Mouse (Mus musculus) urinary bladder, postnatal 14 days (tissue): ENCODE measurements at regions not wholly inside any gene's neighbourhood (a gene's known extent, or its start where the extent isn't known, plus 50 kb on each side); places are given as distances from the start of the nearest gene placed in this dataset.

Experiments
- DNase-seq: peaks from one replicate; pipeline ENCODE4 v3.0.0; 2021; ENCODE audit warnings: low spot score

DNA sequence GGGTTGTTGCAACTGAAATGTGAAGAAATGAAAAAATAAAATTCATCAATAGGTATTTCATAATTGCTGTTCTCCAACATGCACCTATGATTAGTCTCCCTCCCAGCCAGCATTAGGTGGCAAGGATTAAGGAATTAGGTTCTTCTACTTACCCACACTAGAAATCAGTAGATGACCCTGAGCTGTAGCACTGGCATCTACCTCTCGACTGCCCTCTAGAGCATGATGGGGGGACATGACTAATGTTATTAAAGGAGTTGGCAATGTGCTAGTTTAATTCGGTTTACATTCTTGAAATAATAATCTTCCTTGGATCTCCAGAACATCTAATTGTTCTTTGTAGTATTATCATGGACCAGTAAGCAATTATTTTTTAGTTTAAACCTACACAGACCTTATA, 370.9 kb downstream of the Dcdc2c start:
- no peak for DNase-seq

DNA sequence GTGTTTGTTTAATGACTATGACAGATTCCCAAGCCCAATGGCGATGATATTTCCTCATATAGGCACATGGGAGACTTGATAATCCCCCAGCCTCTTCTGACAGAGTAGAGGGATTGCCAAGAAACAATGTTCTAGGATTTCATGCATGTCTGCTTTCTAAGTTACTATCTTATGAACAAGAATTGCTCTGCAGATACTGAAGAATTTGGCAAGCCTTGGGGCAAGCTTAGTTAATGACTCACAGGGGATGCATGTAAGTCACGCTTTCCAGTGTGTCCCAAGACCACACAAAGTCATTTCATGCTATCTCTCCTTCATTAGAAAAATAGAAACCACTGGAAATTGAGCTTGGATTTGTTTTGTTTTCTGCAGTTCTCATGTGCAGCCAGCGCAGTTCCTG, 376.2 kb downstream of the Dcdc2c start:
- no peak for DNase-seq

DNA sequence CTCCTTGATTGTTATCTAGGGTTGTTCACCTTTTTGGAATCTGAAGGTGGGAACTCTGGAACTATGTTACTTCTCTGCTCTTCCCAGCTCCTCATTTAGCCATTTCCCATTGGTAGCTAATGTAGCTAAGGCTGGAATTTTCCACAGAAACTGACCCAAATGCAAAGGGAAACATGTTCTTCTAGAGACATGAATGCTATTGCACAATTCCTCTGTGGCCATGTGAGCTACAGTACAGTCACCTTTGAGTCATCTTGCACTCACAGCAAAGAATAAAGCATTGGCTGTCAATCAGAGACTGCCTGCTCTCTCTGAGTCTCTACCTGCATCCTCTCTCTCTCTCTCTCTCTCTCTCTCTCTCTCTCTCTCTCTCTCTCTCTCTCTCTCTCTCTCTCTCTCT, 378.1 kb downstream of the Dcdc2c start:
- no peak for DNase-seq

DNA sequence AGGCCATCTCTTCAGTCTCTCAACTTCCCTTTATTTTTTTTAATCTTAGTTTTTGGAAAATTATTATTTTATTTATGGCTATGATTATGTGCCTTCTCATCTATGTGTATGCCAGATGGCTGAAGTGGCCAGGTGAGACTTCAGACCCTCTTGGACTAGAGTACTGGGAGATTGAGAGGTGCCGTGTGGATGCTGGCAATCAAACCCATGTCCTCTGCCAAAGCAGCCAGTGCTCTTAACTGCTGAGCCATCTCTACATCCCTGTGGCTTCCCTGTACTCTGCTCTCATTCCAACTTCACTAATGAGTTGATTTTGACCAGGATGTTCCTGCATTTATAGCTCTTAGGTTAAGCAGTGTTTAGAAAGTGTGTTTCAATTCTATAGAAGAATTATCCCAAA, 393.4 kb downstream of the Dcdc2c start:
- DNase-seq: no peak

DNA sequence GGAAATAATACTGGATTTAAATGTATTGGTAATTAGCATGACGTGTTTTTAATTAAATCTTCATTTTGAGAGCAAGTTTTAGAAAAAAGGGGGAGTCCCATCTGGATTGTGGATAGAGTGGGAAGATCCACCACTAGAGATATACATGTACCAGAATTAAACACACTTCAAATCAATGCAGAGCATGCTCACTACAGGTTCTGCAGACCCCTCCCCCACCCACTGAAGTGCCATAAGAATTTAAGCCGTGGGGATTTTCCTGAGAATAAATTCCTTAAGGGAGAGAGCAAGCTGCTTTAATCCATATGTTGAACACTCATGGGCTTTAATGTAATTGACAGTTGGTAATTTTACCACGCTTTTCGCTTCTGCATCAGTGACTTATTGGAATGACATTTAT, 401.4 kb downstream of the Dcdc2c start:
- DNase-seq: no peak

DNA sequence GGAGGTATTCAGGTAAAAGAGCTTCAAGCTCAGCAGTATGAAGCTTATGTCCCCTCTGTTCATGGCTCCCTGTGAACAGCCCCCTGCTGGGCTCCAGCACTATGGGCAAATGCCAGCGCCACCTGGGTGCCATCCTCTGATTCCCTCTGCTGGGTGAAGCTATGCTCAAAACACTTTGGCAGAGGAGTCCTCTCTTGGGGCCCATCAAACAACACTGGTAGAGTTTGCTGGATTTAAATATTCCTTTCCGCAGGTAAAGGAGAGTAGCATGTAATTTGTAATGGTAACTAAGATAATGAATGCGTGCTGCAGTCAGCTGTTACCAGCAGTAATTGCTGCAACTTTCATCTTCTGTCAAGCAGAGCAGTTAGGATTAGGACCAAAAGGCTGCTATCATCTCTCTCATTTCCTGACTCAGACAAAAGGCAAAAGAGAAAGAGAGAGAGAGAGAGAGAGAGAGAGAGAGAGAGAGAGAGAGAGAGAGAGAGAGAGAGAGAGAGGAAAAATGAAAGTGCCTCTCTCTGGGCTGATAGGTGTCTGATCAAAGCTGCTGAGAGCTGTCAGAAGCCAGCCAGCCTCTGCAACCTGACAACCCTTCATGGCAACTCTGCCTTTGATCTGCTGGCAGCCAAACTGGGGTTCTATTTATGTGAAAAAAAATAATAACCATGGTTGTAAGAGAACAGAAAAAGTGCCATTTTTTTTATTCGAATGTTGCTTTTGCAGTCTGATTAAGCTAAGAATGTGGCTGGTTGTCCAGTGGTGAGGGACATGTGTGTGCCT, 416.2 kb downstream of the Dcdc2c start:
- DNase-seq: no peak

DNA sequence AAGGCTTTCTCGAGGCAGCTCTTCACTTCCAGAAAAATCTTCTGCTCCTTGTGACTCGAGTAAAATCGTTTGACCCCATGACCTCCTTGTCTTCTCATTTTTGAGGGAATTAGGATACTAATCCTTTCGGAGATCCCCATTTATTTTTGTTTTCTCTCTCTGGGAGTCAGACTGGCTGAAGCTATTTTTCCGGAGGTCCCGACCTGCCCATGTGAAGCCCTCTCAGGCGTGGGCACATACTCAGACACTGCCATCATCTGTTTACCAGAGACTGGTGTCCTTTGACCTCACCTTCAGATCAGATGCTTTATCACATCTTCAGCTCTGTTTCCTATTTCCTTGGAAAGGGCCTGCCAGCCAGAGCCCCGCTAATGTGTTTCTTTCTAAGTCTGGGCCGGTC, 429.4 kb downstream of the Dcdc2c start:
- DNase-seq: no peak

DNA sequence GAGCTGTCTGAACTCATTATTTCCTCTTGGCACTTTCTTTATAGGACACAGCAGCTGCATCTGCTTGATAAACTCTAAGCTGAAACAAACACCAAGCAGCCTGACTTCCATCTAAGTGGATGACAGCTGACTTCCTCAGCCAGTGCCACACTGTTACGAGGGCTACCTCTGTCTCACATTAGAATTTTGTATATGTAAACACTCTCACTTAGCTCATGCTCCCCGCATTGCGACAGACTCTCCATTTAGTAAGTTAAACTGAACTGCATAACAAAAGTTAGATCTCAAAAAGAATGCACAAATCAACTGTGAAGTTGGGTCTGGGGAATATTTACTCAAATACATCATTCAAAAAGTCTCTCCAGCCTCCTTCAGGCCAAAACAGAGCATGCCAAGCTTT, 432.1 kb downstream of the Dcdc2c start:
- no peak for DNase-seq

DNA sequence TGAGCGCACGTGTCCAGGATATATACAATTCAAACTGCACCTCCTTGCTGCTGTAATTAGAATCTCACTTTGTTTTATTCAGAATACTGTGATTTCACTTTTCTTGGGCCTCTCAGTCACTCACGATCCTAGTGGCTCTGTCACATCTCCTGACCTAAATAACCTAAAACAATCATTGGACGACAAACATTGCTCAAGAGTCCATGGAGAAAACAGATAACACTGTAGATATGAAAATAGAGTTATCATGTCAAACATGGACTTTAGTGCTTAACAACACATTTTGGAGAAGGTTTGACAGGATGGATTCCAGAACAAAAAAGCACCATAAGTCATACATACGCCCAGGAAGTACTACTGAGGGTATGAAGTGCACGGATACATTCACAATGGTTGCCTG, 461.5 kb downstream of the Dcdc2c start:
- DNase-seq: no peak

DNA sequence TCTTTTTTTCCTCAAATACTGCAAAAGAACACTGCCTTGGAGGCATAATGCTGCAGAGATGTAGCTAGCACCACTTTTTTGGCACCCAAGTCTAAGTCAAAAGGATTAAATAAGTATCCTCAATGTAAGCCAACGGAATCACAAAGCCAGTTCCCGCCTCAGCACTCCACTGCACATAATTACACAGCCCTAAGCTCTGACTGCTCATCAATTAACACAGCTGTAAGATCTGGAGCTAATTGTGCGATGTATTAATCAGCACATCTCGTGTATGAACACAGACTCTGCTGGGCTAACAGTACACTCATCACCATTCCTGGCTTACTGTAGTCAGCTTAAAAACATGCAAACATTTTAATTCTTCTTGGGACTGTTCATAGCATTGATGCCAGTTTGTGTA, 466.7 kb downstream of the Dcdc2c start:
- DNase-seq: no peak

DNA sequence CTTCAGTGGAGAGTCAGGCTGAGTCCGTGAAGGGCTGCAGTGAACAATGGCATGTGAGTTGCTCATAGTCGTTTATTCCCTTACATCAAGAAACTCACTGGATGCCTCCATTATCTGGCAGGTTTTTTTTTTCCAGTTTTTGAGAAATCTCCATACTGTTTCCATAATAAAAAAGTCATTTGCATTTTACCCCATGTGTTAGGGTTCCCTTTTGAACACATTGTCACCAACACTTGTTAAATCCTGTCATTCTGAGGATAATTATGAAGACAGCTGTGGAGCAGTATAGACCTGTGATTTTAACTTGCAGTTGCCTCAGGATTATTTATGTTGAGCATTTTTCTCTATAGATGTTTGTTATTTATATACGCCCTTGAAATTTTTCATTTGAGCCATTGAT, 475.6 kb downstream of the Dcdc2c start:
- DNase-seq: no peak

DNA sequence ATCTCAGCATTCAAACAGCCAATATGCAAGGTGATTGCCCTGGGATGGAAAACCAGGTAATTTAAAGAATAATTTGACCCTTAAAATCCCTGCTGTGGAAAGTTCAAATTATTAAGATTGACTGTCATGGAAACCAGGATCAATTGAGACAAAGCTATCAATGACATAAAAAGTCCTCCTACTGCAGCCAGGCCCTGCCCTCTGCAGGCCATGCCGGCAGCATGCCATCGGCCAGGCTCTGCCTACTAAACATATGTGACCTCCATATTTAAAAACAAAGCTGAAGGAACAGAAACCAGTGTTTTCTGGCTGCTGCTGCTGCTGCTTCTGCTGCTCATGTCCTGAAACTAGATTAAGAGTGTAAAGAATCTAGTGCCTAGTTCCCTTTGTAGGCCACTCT, 483.6 kb downstream of the Dcdc2c start:
- DNase-seq: no peak

DNA sequence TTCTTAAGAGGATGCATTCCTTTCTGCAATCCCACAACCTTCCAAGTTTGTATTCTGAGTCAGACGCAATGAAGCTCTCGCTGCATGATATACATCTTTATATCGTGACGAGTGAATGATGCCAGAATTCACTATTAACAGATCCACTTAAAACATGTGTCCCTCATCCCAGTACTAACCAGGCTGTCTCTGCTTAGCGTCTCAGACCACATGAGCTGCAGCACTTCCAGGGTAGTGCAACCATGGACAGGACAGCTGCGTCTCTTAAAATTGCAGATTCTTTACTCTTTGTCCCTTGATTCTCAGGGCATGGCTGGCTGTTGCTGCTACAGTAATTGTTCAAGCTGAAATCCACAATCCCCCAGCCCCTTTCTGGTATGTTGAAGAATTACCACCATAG, 491.9 kb downstream of the Dcdc2c start:
- DNase-seq: no peak

DNA sequence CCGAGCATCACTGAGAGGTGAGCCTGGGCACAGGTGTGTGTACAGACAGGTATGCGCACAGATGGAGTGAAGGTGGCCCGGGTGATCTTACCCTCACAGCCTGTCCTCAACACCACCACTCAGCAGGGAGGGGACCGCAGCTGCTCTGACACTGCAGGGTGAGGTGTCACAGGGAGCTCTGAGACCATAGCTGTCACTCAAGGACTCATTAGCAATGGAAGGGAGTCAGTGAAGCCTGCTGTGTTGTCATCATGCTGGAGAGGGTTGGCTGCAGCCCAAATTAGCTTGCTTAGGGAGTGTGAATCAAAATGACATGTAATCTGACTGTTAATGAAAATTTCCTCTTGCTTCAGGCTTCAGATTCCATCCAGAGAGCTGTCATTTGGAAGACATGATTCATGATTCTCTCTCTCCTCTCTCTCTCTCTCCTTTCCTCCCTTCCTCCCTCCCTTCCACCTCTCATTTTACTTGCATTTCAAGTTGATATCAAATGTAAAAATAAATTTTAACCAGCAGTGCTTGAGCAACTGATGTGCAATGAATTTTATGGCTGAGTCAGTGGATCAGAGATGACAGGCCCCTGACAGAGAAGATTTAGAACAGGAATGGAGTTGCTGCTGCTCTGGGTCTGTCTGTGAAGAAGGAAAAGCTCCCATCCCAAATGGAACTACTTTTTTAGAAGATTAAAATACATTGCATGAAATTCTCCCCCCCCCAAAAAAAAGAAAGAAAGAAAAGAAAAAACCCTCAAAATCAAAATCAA, 496.5 kb downstream of the Dcdc2c start:
- DNase-seq: no peak

DNA sequence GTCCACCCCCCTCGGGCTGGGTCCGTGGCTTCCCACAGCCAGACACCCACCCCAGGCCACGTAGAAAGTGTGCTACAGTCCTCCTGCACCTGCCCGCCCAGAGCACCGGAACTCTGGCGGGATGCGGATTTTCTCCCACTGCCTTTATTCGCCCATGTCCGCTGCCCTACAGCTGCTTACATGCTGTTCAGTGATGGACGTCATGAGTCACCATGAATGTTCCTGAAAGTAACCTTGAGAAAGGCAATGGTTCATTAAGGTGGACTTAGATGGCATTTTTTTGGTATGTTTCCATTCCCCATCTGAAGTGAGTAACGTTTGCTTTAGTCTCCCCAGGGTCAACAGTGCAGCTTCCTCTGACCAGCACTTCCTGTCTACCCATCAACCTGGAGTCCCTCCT, 497.8 kb downstream of the Dcdc2c start:
- no peak for DNase-seq

DNA sequence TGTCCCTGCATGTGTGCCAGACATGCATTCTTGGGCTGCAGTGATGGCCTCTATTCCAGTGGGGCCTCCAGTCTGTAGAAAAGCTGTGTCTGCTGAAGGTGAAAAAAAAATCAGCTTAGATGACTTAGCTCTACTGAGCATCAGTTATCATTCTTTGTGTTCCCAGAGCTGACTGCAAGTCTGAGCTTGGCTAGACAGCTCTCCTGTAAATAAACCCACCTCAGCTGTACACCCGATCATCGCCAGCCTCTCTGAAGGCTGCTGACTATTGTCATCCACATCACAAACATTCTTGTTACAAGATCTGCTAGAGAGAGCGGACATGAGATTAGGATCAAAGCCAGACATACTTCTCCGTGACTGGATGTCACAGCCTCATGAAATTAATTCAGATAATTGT, 504.2 kb downstream of the Dcdc2c start:
- DNase-seq: no peak

DNA sequence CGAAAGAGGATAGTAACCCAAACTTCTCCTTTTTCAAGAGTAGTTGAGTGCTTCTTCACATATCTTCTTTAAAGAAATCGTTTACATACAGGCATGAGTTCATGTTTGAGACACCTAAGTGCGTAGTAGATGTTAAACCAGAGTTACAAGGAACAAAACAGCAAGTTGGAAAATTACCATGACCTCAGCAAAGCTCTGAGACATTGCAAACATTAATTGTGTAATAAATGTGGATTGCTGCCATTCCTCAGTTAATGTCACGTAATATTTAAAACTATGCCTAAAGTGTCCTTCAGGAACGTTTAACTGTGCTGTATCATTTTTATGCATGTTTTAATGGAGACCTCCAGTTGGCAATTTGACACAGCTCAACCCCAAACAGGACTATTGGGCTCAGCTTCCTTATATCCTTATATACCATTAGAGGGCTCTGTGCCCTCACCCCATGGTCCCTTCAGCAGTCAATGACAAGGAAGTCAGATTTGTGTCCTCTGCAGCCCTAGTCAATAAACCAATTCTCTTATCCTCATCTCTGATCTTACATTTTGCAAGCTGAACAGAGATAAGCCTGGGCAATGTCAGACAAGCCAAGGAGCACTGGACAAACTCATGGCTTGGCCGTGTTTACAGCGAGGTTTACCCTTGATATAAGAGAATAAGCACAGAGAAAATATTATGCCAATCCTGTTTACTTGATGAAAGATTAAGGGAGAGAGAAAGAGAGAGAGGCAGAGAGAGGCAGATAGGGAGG, 513.9 kb downstream of the Dcdc2c start:
- DNase-seq: peak; percentile 17

DNA sequence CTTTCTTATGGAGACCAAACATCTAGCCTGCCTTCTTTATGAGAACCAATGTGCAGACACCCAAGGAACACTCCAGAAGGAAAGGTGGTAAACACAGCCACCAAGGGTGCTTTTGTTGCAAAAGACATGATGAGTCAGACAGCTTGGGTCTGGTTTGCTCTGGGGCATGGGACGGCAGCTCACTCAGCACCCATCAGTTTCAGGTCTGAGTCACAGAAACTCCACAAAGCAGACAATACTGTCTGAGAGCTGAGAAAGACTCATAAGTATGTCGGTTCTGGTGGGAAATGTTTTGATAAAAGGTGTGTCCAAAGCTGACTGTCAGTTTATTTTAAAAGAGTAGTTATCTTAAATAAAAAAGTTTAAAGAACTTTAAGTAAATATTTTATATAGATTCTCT, 553.0 kb downstream of the Dcdc2c start:
- DNase-seq: no peak

DNA sequence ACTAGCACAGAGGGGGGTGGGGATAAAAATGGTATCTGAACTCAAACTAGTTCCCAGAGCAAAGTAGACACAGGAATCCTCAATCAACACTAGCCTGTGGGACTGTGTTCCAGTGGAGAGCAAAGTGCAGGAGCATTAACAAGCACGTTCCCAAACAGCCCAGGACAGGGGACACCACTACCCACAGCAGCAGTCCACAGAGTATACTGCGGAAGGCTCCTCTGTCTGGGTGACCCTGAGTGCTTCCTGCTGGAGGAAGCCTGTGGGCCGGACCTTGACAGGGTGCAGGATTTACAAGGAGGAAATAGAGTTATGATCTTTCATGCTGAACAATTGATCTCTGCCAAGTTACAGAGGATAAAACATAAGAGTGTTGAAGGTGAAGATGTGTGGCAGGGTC, 560.0 kb downstream of the Dcdc2c start:
- no peak for DNase-seq

DNA sequence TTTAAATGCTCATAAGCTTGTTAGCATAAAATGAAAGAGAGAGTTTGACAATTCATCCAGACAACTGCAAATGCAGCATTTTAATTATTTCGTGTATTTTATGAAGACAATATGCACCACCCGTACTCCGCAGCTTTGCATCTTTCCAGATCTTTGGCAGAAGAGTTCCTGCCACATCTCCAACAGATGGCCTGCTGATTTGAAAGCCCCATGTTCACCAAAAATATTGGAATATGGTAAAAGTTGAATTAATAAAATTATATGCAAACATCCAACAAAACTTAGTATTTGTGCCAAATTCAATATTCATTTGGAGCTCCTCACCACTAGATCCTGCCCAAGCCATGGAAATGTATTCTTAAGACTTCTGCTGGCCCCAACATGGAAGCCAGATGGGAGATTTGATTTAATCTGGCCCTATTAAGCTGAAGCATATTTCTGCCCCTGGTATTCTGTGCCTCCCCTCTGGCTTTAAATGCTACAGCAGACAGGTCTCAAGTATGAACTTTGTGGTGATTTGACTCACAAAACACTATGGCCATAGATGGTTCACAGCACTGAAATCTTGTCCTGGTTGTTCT, 567.8 kb downstream of the Dcdc2c start:
- no peak for DNase-seq

DNA sequence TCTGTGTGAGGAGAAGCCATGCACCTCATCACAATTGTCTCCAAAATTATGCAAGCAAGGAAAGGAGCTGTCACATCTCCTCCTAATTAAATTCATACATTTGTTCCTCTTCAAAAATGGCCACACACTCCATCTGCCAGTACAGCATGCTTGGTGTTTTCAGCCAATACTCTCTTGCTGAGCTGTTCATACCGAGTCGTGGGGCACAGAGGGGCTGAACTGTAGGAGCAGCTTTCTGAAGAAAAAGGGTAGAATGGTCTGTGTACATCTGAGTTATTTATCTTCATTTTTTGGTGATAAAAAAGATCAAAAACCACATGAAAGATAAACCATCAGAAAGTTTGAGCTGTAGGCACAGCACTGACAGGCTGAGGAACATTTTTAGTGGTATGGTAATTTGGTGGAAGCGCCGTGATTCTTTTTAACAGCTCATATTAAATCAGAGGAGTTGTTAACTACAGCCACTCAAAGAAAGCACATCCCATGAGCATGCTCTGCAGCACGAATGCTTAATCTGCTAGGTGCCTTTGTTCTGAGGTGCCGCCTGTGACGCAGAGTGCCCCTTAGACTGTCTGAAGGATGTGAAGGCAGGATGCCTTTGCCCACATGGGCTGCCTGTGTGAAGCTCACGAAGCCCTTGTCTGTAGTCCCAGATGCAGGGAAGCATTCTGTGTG, 573.8 kb downstream of the Dcdc2c start:
- DNase-seq: no peak
